In genomic region chr10:42248644-42249043, GRCm38 (mm10) we compare ENCODE assay signal across 13 mouse cellular contexts. TPM values are rescaled to one million over a fixed set of nuclear protein-coding genes. Genes with fewer than 3 reads are reported as not detected.
DNase-seq lines count a peak whose midpoint lies in the region; ATAC-seq and TF ChIP-seq lines count a peak whose summit lies in the region.
"Had no signal": no experiment of that assay in that cellular context is flagged by ENCODE, and none has a peak within 500 bp of the region (broad histone marks: within the 10 kb centered on the region; RNA-seq: fewer than 3 reads in every experiment).

No protein-coding gene starts in this region.

- H3K79me2 ChIP-seq in liver, adult 2 months (ENCODE audit: control insufficient read depth, insufficient read depth, low read length), result peaks cover 51% of the 10 kb centered on the region

- no peaks in the 10 kb centered on the region for H3K27me3 ChIP-seq in heart, embryonic 13.5 days (replicated peaks)
- no peaks in the 10 kb centered on the region for H3K27me3 ChIP-seq in liver, adult 2 months (ENCODE audit: control insufficient read depth, insufficient read depth, low read length)
- no peaks in the 10 kb centered on the region for H3K27me3 ChIP-seq in liver, embryonic 12.5 days (replicated peaks)
- H3K27me3 ChIP-seq in stomach, embryonic 14.5 days (ENCODE audit: control insufficient read depth, insufficient read depth, low read length), result no peaks in the 10 kb centered on the region
- H3K27me3 ChIP-seq: midbrain, embryonic 15.5 days had no signal

- no peak overlapping the region for H3K9ac ChIP-seq in heart, embryonic 13.5 days
- no peak overlapping the region for H3K9ac ChIP-seq in liver, adult 2 months (ENCODE audit: low read depth, low read length)
- H3K9ac ChIP-seq in liver, embryonic 12.5 days, result peak overlapping the region; percentile 74
- no peak overlapping the region for H3K9ac ChIP-seq in stomach, embryonic 14.5 days (replicated peaks; ENCODE audit: low read depth, low read length)
- H3K9ac ChIP-seq: midbrain, embryonic 15.5 days had no signal

- H3K4me3 ChIP-seq in heart, embryonic 13.5 days, result peak overlapping the region; percentile 15
- H3K4me3 ChIP-seq in liver, adult 2 months (ENCODE audit: insufficient read depth, low read depth, low read length), result no peak overlapping the region
- H3K4me3 ChIP-seq in liver, embryonic 12.5 days, result peak overlapping the region; percentile 43
- H3K4me3 ChIP-seq in stomach, embryonic 14.5 days (ENCODE audit: low read depth, low read length), result no peak overlapping the region
- H3K4me3 ChIP-seq: midbrain, embryonic 15.5 days had no signal

- DNase-seq in heart, adult 11 months, result no peak
- DNase-seq in liver, adult 2 months (ENCODE audit: extremely low read depth, low read depth, low spot score), result no peak
- DNase-seq in liver, result no peak
- DNase-seq: adrenal gland, adult 8-10 months; cerebellum, adult 2 months; kidney, adult 18-20 months; lung, adult 2 months had no signal

- TF ChIP-seq POLR2A in liver, adult 2 months (IDR thresholded peaks at IDR 0.05; ENCODE audit: extremely low read depth, insufficient read depth, low read length), result no peak

- peak overlapping the region; percentile 36 for H3K4me2 ChIP-seq in heart, embryonic 13.5 days
- peak overlapping the region; percentile 72 for H3K4me2 ChIP-seq in liver, embryonic 12.5 days
- H3K4me2 ChIP-seq in stomach, embryonic 14.5 days (replicated peaks; ENCODE audit: low read depth, low read length), result peak overlapping the region; percentile 4; the same call in 1 of the 2 replicates
- H3K4me2 ChIP-seq: midbrain, embryonic 15.5 days had no signal

- peak overlapping the region; percentile 62; the same call in 1 of the 2 replicates for H3K27ac ChIP-seq in heart, embryonic 13.5 days (replicated peaks)
- H3K27ac ChIP-seq in liver, adult 2 months (replicated peaks; ENCODE audit: insufficient read depth, low read depth, low read length), result peak overlapping the region; percentile 55
- H3K27ac ChIP-seq in liver, embryonic 12.5 days, result peak overlapping the region; percentile 96
- peak overlapping the region; percentile 24; the same call in 1 of the 2 replicates for H3K27ac ChIP-seq in stomach, embryonic 14.5 days (ENCODE audit: low read length)
- H3K27ac ChIP-seq: midbrain, embryonic 15.5 days had no signal

- H3K9me3 ChIP-seq in heart, embryonic 13.5 days, result no peaks in the 10 kb centered on the region
- no peaks in the 10 kb centered on the region for H3K9me3 ChIP-seq in liver, embryonic 12.5 days (replicated peaks)
- no peaks in the 10 kb centered on the region for H3K9me3 ChIP-seq in stomach, embryonic 14.5 days (ENCODE audit: control insufficient read depth, low read depth, low read length)
- H3K9me3 ChIP-seq: G1E; midbrain, embryonic 15.5 days had no signal

- 50% methylated on average over 5 of the region's 5 CpGs for WGBS in heart, embryonic 13.5 days
- WGBS in liver, adult 2 months, result 56% methylated on average over 5 of the region's 5 CpGs
- WGBS in liver, embryonic 12.5 days (ENCODE audit: insufficient replicate concordance), result 49% methylated on average over 5 of the region's 5 CpGs
- 46% methylated on average over 5 of the region's 5 CpGs for WGBS in stomach, embryonic 14.5 days

- H3K4me1 ChIP-seq in heart, embryonic 13.5 days, result peaks cover 97% of the 10 kb centered on the region
- H3K4me1 ChIP-seq in liver, adult 2 months (ENCODE audit: control insufficient read depth, insufficient read depth, low read length), result peaks cover 56% of the 10 kb centered on the region
- H3K4me1 ChIP-seq in liver, embryonic 12.5 days, result peaks cover 99% of the 10 kb centered on the region
- peaks cover 47% of the 10 kb centered on the region for H3K4me1 ChIP-seq in stomach, embryonic 14.5 days (ENCODE audit: control insufficient read depth, insufficient read depth, low read length)

- ATAC-seq in heart, embryonic 13.5 days (ENCODE audit: extremely low read depth, insufficient number of reproducible peaks, low FRiP score, low TSS enrichment), result no peak
- ATAC-seq in liver, embryonic 12.5 days, result no peak
- no peak for ATAC-seq in stomach, embryonic 14.5 days (ENCODE audit: insufficient number of reproducible peaks, insufficient read depth, low FRiP score, low read depth)
- no peak for ATAC-seq in erythroid progenitor cell, adult 5-6 weeks (replicated peaks; ENCODE audit: low FRiP score, poor library complexity, severe bottlenecking)
- ATAC-seq: midbrain, embryonic 15.5 days had no signal

- no peaks in the 10 kb centered on the region for H3K36me3 ChIP-seq in heart, embryonic 13.5 days
- H3K36me3 ChIP-seq in liver, adult 2 months (ENCODE audit: control insufficient read depth, insufficient read depth, low read length), result peaks cover 2% of the 10 kb centered on the region; the same call in 1 of the 2 replicates
- peaks cover 73% of the 10 kb centered on the region for H3K36me3 ChIP-seq in liver, embryonic 12.5 days
- no peaks in the 10 kb centered on the region for H3K36me3 ChIP-seq in stomach, embryonic 14.5 days (ENCODE audit: control insufficient read depth, insufficient read depth, low read length)
- H3K36me3 ChIP-seq: midbrain, embryonic 15.5 days had no signal

- no peak for TF ChIP-seq CTCF in liver, adult 2 months (IDR thresholded peaks at IDR 0.05; ENCODE audit: low read depth, low read length)

RNA-seq across cellular contexts. Expression of gene Foxo3, which starts 27.9 kb away (rescaled TPM):
- polyA plus RNA-seq in heart, embryonic 13.5 days (2015; fragmentation: Nextera tagmentation; extraction: Ambion mirVana), result 4.4 and 4.8 TPM in 2 replicates
- 34.2 and 35.4 TPM in 2 replicates for total RNA-seq in liver, adult 2 months (2014; rRNA removed)
- polyA plus RNA-seq in liver, adult 2 months (2012; rRNA removed), result 17.0 and 17.7 TPM in 2 replicates
- 16.9 and 17.9 TPM in 2 replicates for polyA plus RNA-seq in liver, embryonic 12.5 days (2016; fragmentation: Nextera tagmentation; extraction: Ambion mirVana)
- 10.2 and 10.5 TPM in 2 replicates for polyA plus RNA-seq in stomach, embryonic 14.5 days (2014; fragmentation: Nextera tagmentation; extraction: Ambion mirVana)
- 112 and 118 TPM in 2 replicates for total RNA-seq in erythroid progenitor cell, adult 5-6 weeks (2015; ENCODE audit: low replicate concordance)
- total RNA-seq in erythroid progenitor cell, adult 5-6 weeks (2017; ENCODE audit: low replicate concordance), result 181 and 233 TPM in 2 replicates

Comparison
In these comparisons a context has a peak if more than half of its experiments do, and no peak if none do; other contexts are left out.
1. H3K4me3 ChIP-seq: peak in heart, embryonic 13.5 days (single experiment) and liver, embryonic 12.5 days (single experiment); none in liver, adult 2 months (single experiment) and stomach, embryonic 14.5 days (single experiment).
2. H3K27ac ChIP-seq: peak in every context shown above with its lines; median percentile 96 in liver, embryonic 12.5 days; 62 in heart, embryonic 13.5 days; 55 in liver, adult 2 months; 24 in stomach, embryonic 14.5 days.
3. H3K4me2 ChIP-seq: peak in every context shown above with its lines; median percentile 72 in liver, embryonic 12.5 days; 36 in heart, embryonic 13.5 days; 4 in stomach, embryonic 14.5 days.